Mouse (Mus musculus) E14TG2a.4 (cell line): ENCODE results near the gene Rnf212.

Experiments used
- CTCF ChIP-seq: conservative IDR thresholded peaks from 2 replicates; pipeline ENCODE4 v1.5.1; 2014; ENCODE audit warnings: low read length
- POU5F1 ChIP-seq: IDR thresholded peaks from 2 replicates; pipeline ENCODE4 v1.6.1; 2014; ENCODE audit warnings: low read length, borderline replicate concordance

GRCm38 (mm10) chr5:108758396-108758795, 16.4 kb downstream of the Rnf212 start:
- no peak for TF ChIP-seq POU5F1
- peak; percentile 54 for TF ChIP-seq CTCF
